Mouse (Mus musculus): ENCODE results near the gene Fgfr2.

GRCm38 (mm10) chr7:132506226-132506625 is 616.9 kb downstream of the Fgfr2 start:
- TF ChIP-seq CTCF (IDR thresholded peaks at IDR 0.05) (no peak), EP300 (IDR thresholded peaks at IDR 0.05) (no peak)
